Comparison of ENCODE assay signal across 8 mouse cellular contexts in the genomic region with DNA sequence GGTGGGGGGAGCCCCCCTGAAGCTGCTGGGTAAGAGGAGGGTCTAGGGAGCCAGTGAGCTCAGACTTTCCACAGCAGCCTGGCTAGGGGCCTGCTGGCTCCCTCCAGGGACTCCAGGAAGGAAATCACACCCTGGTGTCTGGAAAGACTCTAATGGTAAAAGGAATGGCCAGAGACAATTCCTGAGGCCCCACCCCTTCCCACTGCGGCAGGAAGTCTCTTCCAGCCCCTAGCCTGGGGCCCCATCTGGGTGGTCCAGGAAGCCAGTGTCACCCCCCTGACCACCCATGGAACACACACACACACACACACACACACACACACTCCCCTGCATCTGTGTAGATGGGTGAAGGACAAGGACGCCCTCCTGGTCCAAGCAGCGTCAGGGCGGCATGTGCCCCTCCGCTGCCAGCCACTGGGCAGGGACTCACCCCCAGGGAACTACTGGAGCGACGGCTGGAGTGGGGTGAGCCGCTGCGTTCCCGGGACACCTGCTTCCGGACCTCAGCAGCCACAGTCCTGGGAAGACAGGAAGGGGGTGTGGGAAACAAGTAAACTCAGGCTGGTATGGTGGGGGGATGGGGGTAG. TPM values are rescaled to one million over a fixed set of nuclear protein-coding genes. Genes with fewer than 3 reads are reported as not detected.
DNase-seq lines count a peak whose midpoint lies in the region; ATAC-seq and TF ChIP-seq lines count a peak whose summit lies in the region.

No protein-coding gene starts in this region.

- whole genome bisulfite sequencing in hindbrain, embryonic 15.5 days: 12% methylated on average over 11 of the region's 11 CpGs
- WGBS in liver, embryonic 11.5 days: 20% methylated on average over 11 of the region's 11 CpGs
- WGBS in neural tube, embryonic 13.5 days: 10% methylated on average over 11 of the region's 11 CpGs

- H3K27me3 ChIP-seq in hindbrain, embryonic 15.5 days: no peaks in the 10 kb centered on the region
- H3K27me3 ChIP-seq in liver, embryonic 11.5 days (replicated peaks; ENCODE audit: control insufficient read depth, insufficient read depth, low read length): no peaks in the 10 kb centered on the region
- no peaks in the 10 kb centered on the region for H3K27me3 ChIP-seq in neural tube, embryonic 13.5 days

- intact Hi-C loops in gastrocnemius, adult 2 months (cut with DNase I): no loop called here

- DNase-seq in adrenal gland, adult (ENCODE audit: inconsistent age in 2 of 2, low spot score in 1 of 2): peak; percentile 70 to 77
- no peak for DNase-seq in adrenal gland, postnatal 4 days (ENCODE audit: low spot score in 2 of 2)
- DNase-seq in gastrocnemius, adult 2 months: peak; percentile 77
- peak; percentile 59 for DNase-seq in liver, embryonic 11.5 days (ENCODE audit: low spot score)
- no peak for DNase-seq in spleen, postnatal 4 days (ENCODE audit: low spot score in 2 of 2)
- no peak for DNase-seq in B cell, adult 2 months

- peak overlapping the region; percentile 88 for H3K27ac ChIP-seq in gastrocnemius, adult 2 months
- peak overlapping the region; percentile 58 for H3K27ac ChIP-seq in hindbrain, embryonic 15.5 days (replicated peaks)
- H3K27ac ChIP-seq in liver, embryonic 11.5 days (ENCODE audit: low read depth, low read length): peak overlapping the region; percentile 82; the same call in 1 of the 2 replicates
- H3K27ac ChIP-seq in neural tube, embryonic 13.5 days (replicated peaks): peak overlapping the region; percentile 68

- no peak for TF ChIP-seq CTCF in gastrocnemius, adult 2 months (IDR thresholded peaks at IDR 0.05)

- H3K9ac ChIP-seq in hindbrain, embryonic 15.5 days: no peak overlapping the region
- H3K9ac ChIP-seq in liver, embryonic 11.5 days (ENCODE audit: low read depth, low read length): no peak overlapping the region
- peak overlapping the region; percentile 54 for H3K9ac ChIP-seq in neural tube, embryonic 13.5 days

- H3K36me3 ChIP-seq in hindbrain, embryonic 15.5 days: no peaks in the 10 kb centered on the region
- H3K36me3 ChIP-seq in liver, embryonic 11.5 days (ENCODE audit: control insufficient read depth, insufficient read depth, low read length): peaks cover 6% of the 10 kb centered on the region
- H3K36me3 ChIP-seq in neural tube, embryonic 13.5 days: no peaks in the 10 kb centered on the region

- peak overlapping the region; percentile 35 for H3K4me2 ChIP-seq in hindbrain, embryonic 15.5 days
- peak overlapping the region; percentile 54 for H3K4me2 ChIP-seq in liver, embryonic 11.5 days
- peak overlapping the region; percentile 39 for H3K4me2 ChIP-seq in neural tube, embryonic 13.5 days

- H3K9me3 ChIP-seq in hindbrain, embryonic 15.5 days: no peaks in the 10 kb centered on the region
- H3K9me3 ChIP-seq in liver, embryonic 11.5 days (ENCODE audit: control insufficient read depth, low read length): no peaks in the 10 kb centered on the region
- H3K9me3 ChIP-seq in neural tube, embryonic 13.5 days: no peaks in the 10 kb centered on the region

- 0 out of 2 replicates have a peak, but pooled peaks have one; percentile 14 for ATAC-seq in hindbrain, embryonic 15.5 days (ENCODE audit: low FRiP score, low read depth)
- peak; percentile 51 for ATAC-seq in liver, embryonic 11.5 days (replicated peaks; ENCODE audit: low FRiP score)
- 0 out of 2 replicates have a peak, but pooled peaks have one; percentile 19 for ATAC-seq in neural tube, embryonic 13.5 days (ENCODE audit: low read depth)

- H3K4me1 ChIP-seq in hindbrain, embryonic 15.5 days (replicated peaks): peaks cover 8% of the 10 kb centered on the region; the same call in 1 of the 2 replicates
- H3K4me1 ChIP-seq in liver, embryonic 11.5 days (replicated peaks; ENCODE audit: control insufficient read depth, insufficient read depth, low read length): peaks cover 39% of the 10 kb centered on the region
- H3K4me1 ChIP-seq in neural tube, embryonic 13.5 days (replicated peaks): peaks cover 19% of the 10 kb centered on the region

- peak overlapping the region; percentile 59 for H3K4me3 ChIP-seq in gastrocnemius, adult 2 months
- H3K4me3 ChIP-seq in hindbrain, embryonic 15.5 days: no peak overlapping the region
- peak overlapping the region; percentile 28; the same call in 1 of the 2 replicates for H3K4me3 ChIP-seq in liver, embryonic 11.5 days (ENCODE audit: low read depth, low read length)
- H3K4me3 ChIP-seq in neural tube, embryonic 13.5 days: peak overlapping the region; percentile 20

RNA-seq across cellular contexts. Expression of a gene that starts 5.6 kb away (rescaled TPM):
- 10 to 100 TPM; 74.7 to 79.1 TPM for total RNA-seq in adrenal gland, postnatal 4 days (2021)
- total RNA-seq in gastrocnemius, adult 2 months (2021): 10 to 100 TPM in 1 of 2 experiments, 1 to 10 TPM in 1; 9.4 to 10.5 TPM
- polyA plus RNA-seq in hindbrain, embryonic 15.5 days (2015; fragmentation: Nextera tagmentation; extraction: Ambion mirVana): 16.4 and 21.2 TPM in 2 replicates
- 14.9 and 21.6 TPM in 2 replicates for polyA plus RNA-seq in liver, embryonic 11.5 days (2014; fragmentation: Nextera tagmentation; extraction: Ambion mirVana)
- polyA plus RNA-seq in neural tube, embryonic 13.5 days (2015; fragmentation: Nextera tagmentation; extraction: Ambion mirVana): 21.3 and 22.8 TPM in 2 replicates

RNA-seq across cellular contexts. Expression of a gene that starts 11.5 kb away (rescaled TPM):
- total RNA-seq in adrenal gland, postnatal 4 days (2021): 1 to 10 TPM; 1.3 to 7.3 TPM
- total RNA-seq in gastrocnemius, adult 2 months (2021): not detected
- polyA plus RNA-seq in hindbrain, embryonic 15.5 days (2015; fragmentation: Nextera tagmentation; extraction: Ambion mirVana): 0.88 TPM in 2 replicates
- 16.1 and 17.4 TPM in 2 replicates for polyA plus RNA-seq in liver, embryonic 11.5 days (2014; fragmentation: Nextera tagmentation; extraction: Ambion mirVana)
- polyA plus RNA-seq in neural tube, embryonic 13.5 days (2015; fragmentation: Nextera tagmentation; extraction: Ambion mirVana): 0.46 and 0.72 TPM in 2 replicates

RNA-seq across cellular contexts. Expression of a gene that starts 48.3 kb away (rescaled TPM):
- 10 to 100 TPM; 52.5 to 57.4 TPM for total RNA-seq in adrenal gland, postnatal 4 days (2021)
- 10 to 100 TPM; 11.5 to 16.6 TPM for total RNA-seq in gastrocnemius, adult 2 months (2021)
- 5.2 and 5.8 TPM in 2 replicates for polyA plus RNA-seq in hindbrain, embryonic 15.5 days (2015; fragmentation: Nextera tagmentation; extraction: Ambion mirVana)
- 4.7 and 6.7 TPM in 2 replicates for polyA plus RNA-seq in liver, embryonic 11.5 days (2014; fragmentation: Nextera tagmentation; extraction: Ambion mirVana)
- 5.3 and 5.9 TPM in 2 replicates for polyA plus RNA-seq in neural tube, embryonic 13.5 days (2015; fragmentation: Nextera tagmentation; extraction: Ambion mirVana)

Comparison
In these comparisons a context has a peak if more than half of its experiments do, and no peak if none do; other contexts are left out.
1. DNase-seq: peak in adrenal gland, adult (2 of 2), gastrocnemius, adult 2 months (single experiment) and liver, embryonic 11.5 days (single experiment); none in adrenal gland, postnatal 4 days (0 of 2), spleen, postnatal 4 days (0 of 2) and B cell, adult 2 months (0 of 2).
2. Peak in every context shown above with its lines, with median percentiles within 50 percentile points of each other: H3K27ac ChIP-seq, ATAC-seq and H3K4me2 ChIP-seq.